Mouse (Mus musculus): ENCODE measurements around the gene Chrm4.

GRCm38 (mm10) chr2:91948792-91949241, 21.8 kb downstream of the Chrm4 start:
- TF ChIP-seq POLR2A (IDR thresholded peaks at IDR 0.05; ENCODE audit: extremely low read depth, insufficient read depth, low read length) (no peak), CTCF (IDR thresholded peaks at IDR 0.05; ENCODE audit: low read depth, low read length) (no peak)
